Mouse (Mus musculus) lung, embryonic 16.5 days (tissue): ENCODE measurements around the gene Gm20425. TPM values are rescaled to one million over a fixed set of nuclear protein-coding genes. Genes with fewer than 3 reads are reported as not detected.

Experiments
- polyA plus RNA-seq: library from polyadenylated mRNA; unstranded; fragments of >200 nt; fragmentation: Nextera tagmentation; extraction: Ambion mirVana; gene quantifications from 2 replicates; pipeline ENCODE4 v1.2.1, GENCODE M21; 2015

The Gm20425 gene
- polyA plus RNA-seq, 1 experiment from 2014 or later = 0.50 TPM

Other genes with a start within 250 kb of the Gm20425 start
- gene Slco2a1, start 241.6 kb downstream of the Gm20425 start, polyA plus RNA-seq = 21.0 and 21.4 TPM in 2 replicates
- gene Rab6b, start 118.5 kb downstream of the Gm20425 start, polyA plus RNA-seq = 3.3 and 3.6 TPM in 2 replicates
- gene Srprb, start 28.2 kb downstream of the Gm20425 start, polyA plus RNA-seq = 59.1 and 60.9 TPM in 2 replicates
- 161 and 437 TPM in 2 replicates for gene Trf, start 137 bp upstream of the Gm20425 start, polyA plus RNA-seq
- 2.3 and 4.0 TPM in 2 replicates for gene 1300017J02Rik, start 74.8 kb upstream of the Gm20425 start, polyA plus RNA-seq
- gene Topbp1, start 74.9 kb upstream of the Gm20425 start, polyA plus RNA-seq = 57.7 and 64.0 TPM in 2 replicates
- gene Cdv3, start 135.5 kb upstream of the Gm20425 start, polyA plus RNA-seq = 88.8 and 92.7 TPM in 2 replicates